Mouse (Mus musculus) kidney, embryonic 16.5 days (tissue): ENCODE results near the gene Nudt13. TPM values are rescaled to one million over a fixed set of nuclear protein-coding genes. Genes with fewer than 3 reads are reported as not detected.
A peak's percentile ranks its signal among the peaks of the same experiment; 100 is the strongest.
"Not testable (repeated sequence)": the region's sequence is repeated elsewhere in the genome, so short reads cannot be mapped to it uniquely, and the experiment has no call there.

Source experiments
- ATAC-seq: fragments of 200-750 bp; cut with Nextera tagmentation; 2 replicates; pipeline ENCODE4 v1.8.0; 2017; ENCODE audit warnings: moderate TSS enrichment; ENCODE audit not compliant: low FRiP score, low TSS enrichment
- H3K27ac ChIP-seq: fragments of 300-500 bp; sonication (generic); 2 replicates; pipeline ENCODE4 v1.5.1; 2014; ENCODE audit warnings: low read length
- H3K27me3 ChIP-seq: fragments of 300-500 bp; sonication (generic); 2 replicates; pipeline ENCODE4 v1.6.1; 2014; ENCODE audit warnings: low read length, control low read depth, mixed read lengths; ENCODE audit not compliant: insufficient read depth
- H3K36me3 ChIP-seq: fragments of 300-500 bp; sonication (generic); 2 replicates; pipeline ENCODE4 v1.6.1; 2014; ENCODE audit warnings: low read length, control low read depth, mixed read lengths; ENCODE audit not compliant: insufficient read depth
- H3K4me1 ChIP-seq: fragments of 300-500 bp; sonication (generic); 2 replicates; pipeline ENCODE4 v1.6.1; 2014; ENCODE audit warnings: low read length, control low read depth, mixed read lengths; ENCODE audit not compliant: insufficient read depth
- H3K4me2 ChIP-seq: fragments of 300-500 bp; sonication (generic); replicated peaks from 2 replicates; pipeline ENCODE4 v1.6.1; 2014; ENCODE audit warnings: low read depth, low read length
- H3K4me3 ChIP-seq: fragments of 300-500 bp; sonication (generic); 2 replicates; pipeline ENCODE4 v1.5.1; 2014; ENCODE audit warnings: mild to moderate bottlenecking, low read length
- H3K9ac ChIP-seq: fragments of 300-500 bp; sonication (generic); replicated peaks from 2 replicates; pipeline ENCODE4 v1.6.1; 2014; ENCODE audit warnings: low read length
- H3K9me3 ChIP-seq: fragments of 300-500 bp; sonication (generic); 2 replicates; pipeline ENCODE4 v1.6.1; 2016; ENCODE audit warnings: low read length, control low read depth
- WGBS: fragments of 180-500 bp; shearing (Covaris S2); extraction: QIAGEN DNeasy Blood & Tissue Kit; methylation state at CpG from one replicate; pipeline ENCODE4 v1.1.7; 2014; 5-methylcytosine and 5-hydroxymethylcytosine counted together
- polyA plus RNA-seq: library from polyadenylated mRNA; unstranded; fragments of >200 nt; fragmentation: Nextera tagmentation; extraction: Ambion mirVana; gene quantifications from 2 replicates; pipeline ENCODE4 v1.2.1, GENCODE M21; 2015

Nudt13 gene
- polyA plus RNA-seq, 1 experiment from 2014 or later = 13.9 TPM

DNA sequence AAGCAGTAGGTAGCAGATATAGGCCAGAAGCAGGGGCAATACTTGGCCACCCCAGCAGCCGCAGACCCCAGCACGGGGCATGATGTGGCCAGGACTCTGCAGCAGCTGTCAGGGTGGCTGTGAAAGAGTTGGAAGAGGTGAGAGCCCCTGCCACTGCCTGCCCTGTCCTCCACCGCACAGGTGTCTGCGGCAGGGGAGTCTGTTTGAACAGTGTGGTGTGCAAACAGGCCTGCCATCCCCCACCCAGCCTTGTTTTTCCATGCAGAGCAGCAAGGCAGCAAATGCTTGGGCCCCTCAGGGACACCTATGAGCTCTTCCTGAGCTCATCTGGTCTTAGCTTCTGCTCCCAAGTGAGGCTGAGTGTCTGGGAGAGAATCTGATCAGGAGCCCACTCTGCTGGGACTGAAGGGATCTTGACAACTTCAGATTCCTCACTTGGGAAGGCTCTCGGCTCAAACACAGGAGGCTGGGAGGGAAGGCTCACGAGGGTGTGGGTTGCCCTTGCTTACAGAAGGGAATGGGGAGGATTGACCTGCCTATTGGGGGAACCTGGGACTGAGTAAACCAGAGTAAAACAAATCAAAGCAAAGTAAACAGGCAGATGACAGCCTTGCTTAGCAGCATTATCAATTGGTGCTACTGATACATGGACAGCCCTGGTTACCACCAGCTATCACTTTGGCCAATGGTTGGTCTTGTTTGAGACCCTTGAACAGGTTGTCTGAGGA is 25.3 kb upstream of the Nudt13 start, which contains the start of gene Kcnk16:
Gene Kcnk16 (minus strand): TSS at position 118 of the 728 bp plus-strand sequence.
- H3K27me3 ChIP-seq = no peaks in the 10 kb centered on the region
- H3K4me1 ChIP-seq = no peaks in the 10 kb centered on the region
- peaks cover 2% of the 10 kb centered on the region for H3K9me3 ChIP-seq
- no peak within 1 kb of the TSS for H3K4me2 ChIP-seq
- H3K4me3 ChIP-seq = no peak within 1 kb of the TSS
- WGBS = 55% methylated on average over 6 of the region's 6 CpGs
- no peak within 1 kb of the TSS for H3K9ac ChIP-seq
- ATAC-seq = no peak
- no peak within 1 kb of the TSS for H3K27ac ChIP-seq
- no peaks in the 10 kb centered on the region for H3K36me3 ChIP-seq

DNA sequence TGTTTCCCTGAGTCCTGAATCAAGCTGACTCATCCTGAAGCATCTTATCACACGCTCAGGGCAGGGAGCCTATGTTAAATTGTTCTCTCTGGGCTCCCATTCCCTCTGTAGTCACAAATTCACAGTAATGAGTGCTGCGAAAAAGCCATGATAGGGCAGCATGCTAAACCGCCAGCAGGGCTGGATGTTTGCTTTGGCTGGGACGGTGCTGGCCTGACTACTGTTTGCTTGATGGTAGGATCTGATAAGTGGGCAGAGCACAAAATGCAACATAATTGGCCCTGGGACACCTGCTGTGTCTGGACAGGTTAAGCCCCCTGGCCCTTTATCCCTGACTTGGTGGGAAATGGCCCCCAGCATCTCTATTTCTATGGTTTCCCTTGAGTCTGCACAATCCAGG is 3.1 kb upstream of the Nudt13 start:
- Histone ChIP-seq H3K9me3 (no peaks in the 10 kb centered on the region), H3K27ac (no peak overlapping the region), H3K4me3 (no peak overlapping the region), H3K36me3 (no peaks in the 10 kb centered on the region), H3K27me3 (no peaks in the 10 kb centered on the region), H3K9ac (no peak overlapping the region), H3K4me2 (no peak overlapping the region), H3K4me1 (peaks cover 11% of the 10 kb centered on the region)
- ATAC-seq = no peak
- WGBS = 47% methylated on average over 4 of the region's 4 CpGs

DNA sequence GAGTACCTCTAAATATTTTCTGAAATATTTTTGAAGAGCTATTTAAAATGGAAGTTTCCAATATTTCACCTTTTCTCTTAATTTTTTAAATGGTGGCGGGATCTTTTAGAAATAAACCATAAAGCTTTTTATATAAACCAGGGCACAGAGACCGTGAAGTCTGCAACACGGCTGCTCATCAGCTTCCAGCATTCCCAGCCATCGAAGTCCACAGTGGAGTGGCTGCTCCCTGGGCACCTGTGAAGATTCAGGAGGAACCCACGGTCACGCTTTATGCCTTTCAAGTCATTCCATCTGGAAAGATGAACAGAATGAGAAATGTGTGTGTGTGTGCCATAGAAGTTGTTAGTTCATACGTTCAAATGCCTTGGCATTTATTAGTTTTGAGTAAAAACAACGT is 450 bp downstream of the Nudt13 start:
- 38% methylated on average over 8 of the region's 8 CpGs for WGBS
- Histone ChIP-seq H3K36me3 (no peaks in the 10 kb centered on the region), H3K4me1 (peaks cover 11% of the 10 kb centered on the region), H3K27ac (no peak overlapping the region), H3K4me2 (peak overlapping the region; percentile 63), H3K4me3 (peak overlapping the region; percentile 65), H3K9me3 (no peaks in the 10 kb centered on the region), H3K27me3 (no peaks in the 10 kb centered on the region), H3K9ac (peak overlapping the region; percentile 71)
- ATAC-seq = no peak; the same call in 1 of the 2 replicates

DNA sequence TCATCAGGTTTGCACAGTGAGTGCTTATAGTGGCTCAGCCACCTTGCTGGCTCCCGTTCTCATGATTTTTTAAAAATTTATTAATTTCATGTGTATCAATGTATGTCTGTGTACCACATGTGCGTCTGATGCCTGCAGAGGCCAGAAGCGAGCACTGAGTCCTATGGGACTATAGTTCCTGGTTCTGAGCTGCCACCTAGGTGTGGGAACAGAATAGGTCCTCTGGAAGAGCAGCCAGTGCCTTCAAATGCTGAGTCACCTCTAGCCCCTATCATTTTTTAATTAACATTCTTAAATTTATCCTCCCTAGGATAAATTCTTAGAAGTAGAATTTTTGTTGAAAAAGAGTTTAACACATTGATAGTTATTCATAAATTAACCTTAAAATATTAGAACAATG is 3.1 kb downstream of the Nudt13 start:
- H3K9ac ChIP-seq = no peak overlapping the region
- H3K9me3 ChIP-seq = no peaks in the 10 kb centered on the region
- no peak overlapping the region for H3K4me3 ChIP-seq
- 85% methylated on average over 3 of the region's 3 CpGs for WGBS
- no peak overlapping the region for H3K27ac ChIP-seq
- ATAC-seq = no peak
- H3K4me2 ChIP-seq = no peak overlapping the region
- peaks cover 11% of the 10 kb centered on the region for H3K4me1 ChIP-seq
- H3K36me3 ChIP-seq = no peaks in the 10 kb centered on the region
- H3K27me3 ChIP-seq = no peaks in the 10 kb centered on the region

DNA sequence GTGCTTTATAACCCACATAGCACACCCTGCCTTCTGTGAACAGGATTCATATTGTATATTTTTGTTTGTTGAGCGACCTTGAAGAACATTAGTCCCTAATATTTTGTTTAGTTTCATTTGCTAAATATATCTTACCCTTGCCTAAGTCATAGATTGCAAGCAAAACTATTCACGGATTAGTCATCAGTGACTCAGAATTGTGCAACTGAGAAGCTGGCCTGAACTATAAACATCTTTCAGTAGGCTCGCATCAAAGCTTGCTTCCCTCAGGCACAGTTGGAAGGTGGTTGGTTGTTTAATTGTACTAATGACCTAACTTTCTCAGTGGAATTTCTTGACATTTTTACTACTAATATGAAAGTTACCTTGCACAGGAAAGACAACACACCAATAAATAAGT is 3.6 kb downstream of the Nudt13 start:
- Histone ChIP-seq H3K36me3 (no peaks in the 10 kb centered on the region), H3K27ac (no peak overlapping the region), H3K9me3 (no peaks in the 10 kb centered on the region), H3K4me1 (peaks cover 11% of the 10 kb centered on the region), H3K9ac (no peak overlapping the region), H3K4me2 (no peak overlapping the region), H3K4me3 (no peak overlapping the region), H3K27me3 (no peaks in the 10 kb centered on the region)
- ATAC-seq = no peak
- WGBS = 77% methylated on average over 3 of the region's 3 CpGs

DNA sequence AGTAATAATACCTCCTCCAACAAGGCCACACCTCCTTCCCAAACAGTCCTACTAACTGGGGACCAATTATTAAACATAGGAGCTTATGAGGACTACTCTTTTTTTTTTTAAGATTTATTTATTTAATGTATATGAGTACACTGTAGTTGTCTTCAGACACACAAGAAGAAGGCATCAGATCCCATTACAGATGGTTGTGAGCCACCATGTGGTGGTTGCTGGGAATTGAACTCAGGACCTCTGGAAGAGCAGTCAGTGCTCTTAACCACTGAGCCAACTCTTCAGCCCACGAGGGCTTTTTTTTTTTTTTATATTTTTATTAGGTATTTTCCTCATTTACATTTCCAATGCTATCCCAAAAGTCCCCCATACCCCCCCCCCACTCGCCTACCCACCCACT is 10.6 kb downstream of the Nudt13 start:
- H3K9ac ChIP-seq, H3K4me3 ChIP-seq, H3K27me3 ChIP-seq, H3K4me1 ChIP-seq, H3K27ac ChIP-seq, ATAC-seq, H3K9me3 ChIP-seq, H3K4me2 ChIP-seq: not testable (repeated sequence)
- 75% methylated on average over 2 of the region's 2 CpGs for WGBS
- peaks cover 21% of the 10 kb centered on the region for H3K36me3 ChIP-seq

DNA sequence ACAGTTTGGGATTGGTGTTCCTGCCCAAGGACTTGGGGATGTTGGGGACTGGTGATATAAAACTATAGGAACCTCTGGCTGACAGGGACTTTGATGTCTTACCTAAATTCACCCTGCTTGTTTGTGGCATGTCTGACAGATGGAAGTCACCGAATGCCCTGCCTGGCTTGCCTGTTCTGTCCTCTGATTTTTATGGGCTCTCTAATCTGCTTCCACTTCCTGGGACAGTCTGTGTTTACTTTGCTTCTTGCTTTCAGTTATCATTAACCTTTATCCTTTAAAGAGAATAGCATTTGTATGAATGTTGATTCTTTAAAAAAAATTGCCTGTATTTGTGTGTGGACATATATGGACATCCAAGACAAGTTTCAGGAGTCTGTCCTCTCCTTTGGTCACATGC is 20.6 kb downstream of the Nudt13 start:
- Histone ChIP-seq H3K36me3 (peaks cover 10% of the 10 kb centered on the region), H3K9ac (no peak overlapping the region), H3K4me2 (no peak overlapping the region), H3K4me1 (no peaks in the 10 kb centered on the region), H3K4me3 (no peak overlapping the region), H3K27me3 (no peaks in the 10 kb centered on the region), H3K27ac (no peak overlapping the region), H3K9me3 (no peaks in the 10 kb centered on the region)
- no peak for ATAC-seq
- WGBS = 41% methylated on average over 1 of the region's 1 CpGs

DNA sequence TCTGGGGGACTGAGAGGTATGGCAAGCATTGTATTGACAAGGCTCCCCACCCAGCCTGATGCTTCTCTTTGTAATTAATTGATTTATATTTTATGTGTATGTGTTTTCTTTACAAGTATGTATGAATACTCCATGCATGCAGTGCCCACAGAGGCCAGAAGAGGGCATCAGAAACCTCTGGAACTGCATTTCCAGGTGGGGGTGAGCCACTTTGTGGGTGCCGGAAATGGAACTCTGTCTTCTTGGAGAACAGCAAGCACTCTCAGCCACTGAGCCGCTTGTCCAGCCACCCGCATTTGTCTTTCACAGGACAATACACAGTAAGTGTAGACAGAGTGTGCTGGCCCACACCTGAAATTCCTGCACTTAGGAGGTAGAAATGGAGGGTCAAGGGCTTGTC is 24.9 kb downstream of the Nudt13 start:
- WGBS = 85% methylated on average over 3 of the region's 3 CpGs
- no peak for ATAC-seq
- no peaks in the 10 kb centered on the region for H3K27me3 ChIP-seq
- H3K27ac ChIP-seq = no peak overlapping the region
- H3K4me2 ChIP-seq = no peak overlapping the region
- H3K4me1 ChIP-seq = no peaks in the 10 kb centered on the region
- no peaks in the 10 kb centered on the region for H3K9me3 ChIP-seq
- H3K9ac ChIP-seq = no peak overlapping the region
- no peak overlapping the region for H3K4me3 ChIP-seq
- peaks cover 33% of the 10 kb centered on the region for H3K36me3 ChIP-seq

DNA sequence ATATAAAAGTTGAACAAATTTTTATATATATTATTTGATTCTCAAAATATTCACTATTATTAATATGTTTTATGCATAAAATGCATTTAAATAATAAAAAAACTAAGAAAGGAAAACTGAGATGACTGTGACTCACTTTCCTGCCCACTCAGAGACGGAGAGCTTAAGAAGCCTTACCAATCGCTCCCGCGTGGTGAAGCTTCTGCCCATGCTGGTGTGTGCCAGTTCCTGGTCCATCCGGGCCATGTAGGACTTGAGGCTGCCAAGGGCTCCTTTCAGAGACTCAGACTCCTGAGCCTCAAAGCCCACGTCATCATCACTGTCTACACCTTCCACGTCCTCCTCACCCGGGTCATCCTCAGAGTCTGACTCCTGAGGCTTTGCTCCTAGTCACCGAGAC is 29.7 kb downstream of the Nudt13 start:
- Histone ChIP-seq H3K4me1 (no peaks in the 10 kb centered on the region), H3K4me3 (no peak overlapping the region), H3K9ac (no peak overlapping the region), H3K27me3 (no peaks in the 10 kb centered on the region), H3K27ac (no peak overlapping the region), H3K36me3 (peaks cover 57% of the 10 kb centered on the region), H3K4me2 (no peak overlapping the region), H3K9me3 (no peaks in the 10 kb centered on the region)
- ATAC-seq = no peak
- WGBS = 93% methylated on average over 9 of the region's 9 CpGs

DNA sequence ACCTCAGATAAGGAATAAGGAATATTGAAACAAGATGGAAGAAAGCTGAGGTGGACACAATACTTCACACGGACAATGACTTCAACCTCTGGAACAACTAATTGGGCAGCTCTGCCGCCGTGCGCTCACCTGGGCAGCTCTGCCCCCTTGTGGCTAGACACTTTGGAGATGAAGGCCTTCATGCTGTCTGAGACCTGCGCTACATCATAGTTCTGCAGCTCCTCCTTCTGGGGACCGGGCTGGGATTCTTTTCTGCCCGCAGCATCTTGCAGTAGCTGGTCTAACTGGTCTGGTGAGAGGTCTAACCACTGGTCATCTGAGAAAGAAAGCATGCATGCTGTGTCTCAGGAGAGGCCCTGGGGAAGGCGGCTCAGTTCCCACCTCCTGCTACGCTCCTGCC is 34.0 kb downstream of the Nudt13 start:
- H3K4me2 ChIP-seq = no peak overlapping the region
- no peaks in the 10 kb centered on the region for H3K27me3 ChIP-seq
- no peak overlapping the region for H3K9ac ChIP-seq
- H3K4me3 ChIP-seq = no peak overlapping the region
- ATAC-seq = no peak
- H3K27ac ChIP-seq = no peak overlapping the region
- peaks cover 48% of the 10 kb centered on the region for H3K36me3 ChIP-seq
- no peaks in the 10 kb centered on the region for H3K9me3 ChIP-seq
- H3K4me1 ChIP-seq = no peaks in the 10 kb centered on the region
- 70% methylated on average over 9 of the region's 9 CpGs for WGBS
